Mouse (Mus musculus) left cerebral cortex, adult 2 months (tissue): ENCODE results near the gene Fzd1. TPM values are rescaled to one million over a fixed set of nuclear protein-coding genes. Genes with fewer than 3 reads are reported as not detected.

Experiments used
- DNase-seq, 2 experiments: peaks; one replicate each; pipeline ENCODE4 v3.0.0; 2021 to 2022; ENCODE audit warnings: low spot score in 2 of 2, mixed read lengths in 1 of 2; ENCODE audit errors: extremely low spot score in 1 of 2
- H3K27ac ChIP-seq: fragments of 200-600 bp; 2 replicates; pipeline ENCODE4 v1.8.1; 2022
- H3K4me3 ChIP-seq: fragments of 200-600 bp; 2 replicates; pipeline ENCODE4 v1.8.1; 2022
- CTCF ChIP-seq: fragments of 200-600 bp; IDR thresholded peaks from 2 replicates; pipeline ENCODE4 v1.8.1; 2022; ENCODE audit warnings: antibody characterized with exemption, mild to moderate bottlenecking, moderate library complexity
- intact Hi-C: fragments of 180-260 bp; cut with DNase I; formaldehyde crosslinking; loops from one replicate; pipeline ENCODE4 v1.15.1; 2025
- long read RNA-seq, 2 experiments: library from polyadenylated mRNA; stranded (forward); transcript quantifications; one replicate each; pipeline ENCODE4 v2.0.0; 2021; ENCODE audit warnings: borderline mapping rate in 2 of 2
- total RNA-seq, 2 experiments: library from RNA; stranded (reverse); gene quantifications; 2 replicates each; pipeline ENCODE4 v1.2.3; 2021

The Fzd1 gene
- 10 to 100 TPM; 13.6 to 15.6 TPM for total RNA-seq
- long read RNA-seq, experiment 1, full-length matches to known transcripts: 24 of 24 reads
- long read RNA-seq, experiment 1, partial matches to known transcripts: 0 of 24 reads
- long read RNA-seq, experiment 1, other reads (novel, unspliced or antisense): 0 of 24 reads
- long read RNA-seq, experiment 2, full-length matches to known transcripts: 37 of 37 reads
- long read RNA-seq, experiment 2, partial matches to known transcripts: 0 of 37 reads
- long read RNA-seq, experiment 2, other reads (novel, unspliced or antisense): 0 of 37 reads

GRCm38 (mm10) chr5:4757902-4758301, at the start of gene Fzd1:
TSS of gene Fzd1 (minus strand) at chr5:4758035.
- DNase-seq: peak; percentile 87
- TF ChIP-seq CTCF: no peak; the same call in 1 of the 2 replicates
- Histone ChIP-seq H3K27ac (peak within 1 kb of the TSS; percentile 82), H3K4me3 (peak within 1 kb of the TSS; percentile 86)
- intact Hi-C loops: loop anchor here (2.0 to 5.0 kb wide), 4 partner anchors 109 to 495 kb away; no protein-coding TSS in a partner anchor

- Histone ChIP-seq H3K4me3 (no peak overlapping the region), H3K27ac (no peak overlapping the region)
- no peak for TF ChIP-seq CTCF
- intact Hi-C loops: no loop called here
- DNase-seq: no peak
These were observed 47.4 kb upstream of the Fzd1 start for GRCm38 (mm10) chr5:4805228-4805627.

GRCm38 (mm10) chr5:4803708-4804107, 45.9 kb upstream of the Fzd1 start:
- no peak for DNase-seq
- intact Hi-C loops: no loop called here
- TF ChIP-seq CTCF: no peak
- H3K4me3 ChIP-seq: no peak overlapping the region
- no peak overlapping the region for H3K27ac ChIP-seq

GRCm38 (mm10) chr5:4801971-4802370, 44.1 kb upstream of the Fzd1 start:
- intact Hi-C loops: no loop called here
- TF ChIP-seq CTCF: no peak
- H3K4me3 ChIP-seq: no peak overlapping the region
- no peak for DNase-seq
- H3K27ac ChIP-seq: no peak overlapping the region

- TF ChIP-seq CTCF: no peak
- intact Hi-C loops: no loop called here
- Histone ChIP-seq H3K4me3 (no peak overlapping the region), H3K27ac (no peak overlapping the region)
- no peak for DNase-seq
These were observed 43.4 kb upstream of the Fzd1 start for GRCm38 (mm10) chr5:4801096-4801850.

GRCm38 (mm10) chr5:4791219-4791618, 33.4 kb upstream of the Fzd1 start:
- Histone ChIP-seq H3K27ac (no peak overlapping the region), H3K4me3 (no peak overlapping the region)
- TF ChIP-seq CTCF: no peak
- DNase-seq: no peak
- intact Hi-C loops: no loop called here

GRCm38 (mm10) chr5:4790265-4790664, 32.4 kb upstream of the Fzd1 start:
- intact Hi-C loops: no loop called here
- H3K4me3 ChIP-seq: no peak overlapping the region
- H3K27ac ChIP-seq: no peak overlapping the region
- no peak for TF ChIP-seq CTCF
- DNase-seq: no peak

GRCm38 (mm10) chr5:4788484-4788883, 30.6 kb upstream of the Fzd1 start:
- DNase-seq: no peak
- TF ChIP-seq CTCF: no peak
- no peak overlapping the region for H3K4me3 ChIP-seq
- intact Hi-C loops: no loop called here
- no peak overlapping the region for H3K27ac ChIP-seq

GRCm38 (mm10) chr5:4786816-4787215, 29.0 kb upstream of the Fzd1 start:
- H3K27ac ChIP-seq: no peak overlapping the region
- TF ChIP-seq CTCF: no peak
- DNase-seq: no peak
- H3K4me3 ChIP-seq: no peak overlapping the region
- intact Hi-C loops: no loop called here

GRCm38 (mm10) chr5:4778274-4778673, 20.4 kb upstream of the Fzd1 start:
- no peak overlapping the region for H3K4me3 ChIP-seq
- no peak overlapping the region for H3K27ac ChIP-seq
- DNase-seq: no peak
- intact Hi-C loops: no loop called here
- no peak for TF ChIP-seq CTCF

- Histone ChIP-seq H3K4me3 (no peak overlapping the region), H3K27ac (no peak overlapping the region)
- intact Hi-C loops: no loop called here
- no peak for TF ChIP-seq CTCF
- no peak for DNase-seq
These were observed 18.7 kb upstream of the Fzd1 start for GRCm38 (mm10) chr5:4776495-4776894.

GRCm38 (mm10) chr5:4773090-4773772, 15.4 kb upstream of the Fzd1 start:
- intact Hi-C loops: no loop called here
- Histone ChIP-seq H3K27ac (no peak overlapping the region), H3K4me3 (no peak overlapping the region)
- no peak for DNase-seq
- TF ChIP-seq CTCF: no peak
